Mouse (Mus musculus) neural tube, embryonic 15.5 days (tissue): ENCODE data around the gene Cdc42bpb. TPM values are rescaled to one million over a fixed set of nuclear protein-coding genes. Genes with fewer than 3 reads are reported as not detected.

Experiments used
- ATAC-seq: fragments of 200-750 bp; cut with Nextera tagmentation; 2 replicates; pipeline ENCODE4 v1.8.0; 2017; ENCODE audit warnings: mild to moderate bottlenecking, moderate TSS enrichment, moderate library complexity; ENCODE audit not compliant: low FRiP score
- H3K27ac ChIP-seq: fragments of 300-500 bp; sonication (generic); replicated peaks from 2 replicates; pipeline ENCODE4 v1.5.1; 2015; ENCODE audit warnings: mild to moderate bottlenecking, inconsistent platforms
- H3K27me3 ChIP-seq: fragments of 300-500 bp; sonication (generic); replicated peaks from 2 replicates; pipeline ENCODE4 v1.6.1; 2015; ENCODE audit warnings: inconsistent platforms
- H3K36me3 ChIP-seq: fragments of 300-500 bp; sonication (generic); 2 replicates; pipeline ENCODE4 v1.6.1; 2015; ENCODE audit warnings: inconsistent platforms
- H3K4me1 ChIP-seq: fragments of 300-500 bp; sonication (generic); 2 replicates; pipeline ENCODE4 v1.6.1; 2015; ENCODE audit warnings: inconsistent platforms
- H3K4me2 ChIP-seq: fragments of 300-500 bp; sonication (generic); 2 replicates; pipeline ENCODE4 v1.6.1; 2015; ENCODE audit warnings: inconsistent platforms, mild to moderate bottlenecking, moderate library complexity
- H3K4me3 ChIP-seq: fragments of 300-500 bp; sonication (generic); replicated peaks from 2 replicates; pipeline ENCODE4 v1.5.1; 2015; ENCODE audit warnings: mild to moderate bottlenecking, inconsistent platforms
- H3K9ac ChIP-seq: fragments of 300-500 bp; sonication (generic); replicated peaks from 2 replicates; pipeline ENCODE4 v1.6.1; 2015; ENCODE audit warnings: mild to moderate bottlenecking, inconsistent platforms
- H3K9me3 ChIP-seq: fragments of 300-500 bp; sonication (generic); replicated peaks from 2 replicates; pipeline ENCODE4 v1.6.1; 2016; ENCODE audit warnings: inconsistent platforms
- WGBS: fragments of 180-500 bp; shearing (Covaris S2); methylation state at CpG from one replicate; pipeline ENCODE4 v1.1.7; 2015; ENCODE audit warnings: mixed read lengths; 5-methylcytosine and 5-hydroxymethylcytosine counted together
- polyA plus RNA-seq: library from polyadenylated mRNA; unstranded; fragments of >200 nt; fragmentation: Nextera tagmentation; extraction: Ambion mirVana; gene quantifications from 2 replicates; pipeline ENCODE4 v1.2.1, GENCODE M21; 2015

Gene Cdc42bpb
- polyA plus RNA-seq, 1 experiment from 2014 or later = 30.2 TPM

DNA sequence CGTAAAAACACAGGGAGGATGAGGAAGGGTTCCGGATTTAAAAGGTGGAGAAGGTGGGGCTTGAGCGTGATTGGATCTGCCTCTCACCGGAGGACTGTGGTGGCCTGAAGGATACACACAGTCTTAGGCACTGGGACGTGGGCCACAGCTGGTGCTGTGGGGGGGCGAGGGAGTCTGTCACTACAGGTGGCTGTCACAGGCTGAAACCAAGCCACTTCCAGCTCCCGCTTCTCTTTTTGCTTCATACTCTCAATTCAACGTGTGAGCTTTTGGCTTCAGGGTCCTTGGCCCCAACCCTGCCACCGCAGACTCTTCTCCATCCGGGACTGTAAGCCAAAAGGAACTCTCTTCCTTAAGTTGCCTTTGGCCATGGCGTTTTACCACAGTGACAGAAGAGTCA is 45.1 kb downstream of the Cdc42bpb start:
- Histone ChIP-seq H3K4me2 (no peak overlapping the region), H3K27ac (no peak overlapping the region), H3K4me1 (0 out of 2 replicates have a peak, but pooled peaks cover 3% of the 10 kb centered on the region), H3K4me3 (no peak overlapping the region), H3K9ac (no peak overlapping the region), H3K27me3 (no peaks in the 10 kb centered on the region), H3K36me3 (peaks cover 62% of the 10 kb centered on the region), H3K9me3 (no peaks in the 10 kb centered on the region)
- WGBS = 95% methylated on average over 11 of the region's 11 CpGs
- ATAC-seq = no peak

DNA sequence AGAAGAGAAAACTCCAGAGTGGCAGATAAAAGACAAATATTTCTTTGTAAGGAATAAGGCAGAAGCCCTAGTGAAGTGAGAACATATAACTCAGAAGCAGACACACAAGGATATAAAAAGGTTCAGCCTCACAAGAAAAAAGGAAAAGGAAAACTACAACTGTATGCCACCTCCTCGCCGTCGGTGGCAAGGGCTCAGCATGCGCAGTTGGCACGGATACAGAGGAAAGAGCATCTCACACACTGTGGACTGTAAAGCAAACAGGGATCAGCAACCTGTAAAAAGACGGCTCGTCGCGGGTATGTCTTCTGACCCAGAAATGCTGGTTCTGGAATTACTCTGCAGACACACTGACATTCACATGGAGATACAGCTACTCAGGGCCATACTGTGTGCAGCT is 45.9 kb downstream of the Cdc42bpb start:
- Histone ChIP-seq H3K4me3 (no peak overlapping the region), H3K27me3 (no peaks in the 10 kb centered on the region), H3K9ac (no peak overlapping the region), H3K27ac (no peak overlapping the region), H3K4me2 (no peak overlapping the region), H3K4me1 (0 out of 2 replicates have a peak, but pooled peaks cover 3% of the 10 kb centered on the region), H3K9me3 (no peaks in the 10 kb centered on the region), H3K36me3 (peaks cover 62% of the 10 kb centered on the region)
- WGBS = 85% methylated on average over 9 of the region's 9 CpGs
- ATAC-seq = no peak

DNA sequence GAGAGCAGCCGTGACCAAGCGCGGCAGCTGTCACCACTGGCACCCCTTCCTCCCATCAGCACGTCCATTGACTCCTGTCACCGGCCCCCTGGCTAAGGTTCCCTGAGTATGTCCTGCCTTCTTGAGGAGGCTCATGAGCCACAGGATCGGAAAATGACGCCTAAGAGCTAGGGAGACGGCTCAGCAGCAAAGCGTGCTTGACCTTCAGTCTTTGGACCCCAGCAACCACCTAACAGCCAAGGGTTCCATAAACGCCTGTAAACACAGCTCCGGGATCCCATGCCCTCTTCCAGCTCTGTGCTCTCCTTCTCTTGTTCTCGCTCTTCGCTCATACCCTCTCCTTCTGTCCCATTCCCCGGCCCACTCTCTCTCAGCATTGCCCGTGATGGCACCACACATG is 48.2 kb downstream of the Cdc42bpb start:
- Histone ChIP-seq H3K4me2 (no peak overlapping the region), H3K27me3 (no peaks in the 10 kb centered on the region), H3K4me3 (no peak overlapping the region), H3K9ac (no peak overlapping the region), H3K36me3 (peaks cover 64% of the 10 kb centered on the region), H3K9me3 (no peaks in the 10 kb centered on the region), H3K27ac (no peak overlapping the region), H3K4me1 (0 out of 2 replicates have a peak, but pooled peaks cover 3% of the 10 kb centered on the region)
- ATAC-seq = no peak
- 93% methylated on average over 15 of the region's 15 CpGs for WGBS

DNA sequence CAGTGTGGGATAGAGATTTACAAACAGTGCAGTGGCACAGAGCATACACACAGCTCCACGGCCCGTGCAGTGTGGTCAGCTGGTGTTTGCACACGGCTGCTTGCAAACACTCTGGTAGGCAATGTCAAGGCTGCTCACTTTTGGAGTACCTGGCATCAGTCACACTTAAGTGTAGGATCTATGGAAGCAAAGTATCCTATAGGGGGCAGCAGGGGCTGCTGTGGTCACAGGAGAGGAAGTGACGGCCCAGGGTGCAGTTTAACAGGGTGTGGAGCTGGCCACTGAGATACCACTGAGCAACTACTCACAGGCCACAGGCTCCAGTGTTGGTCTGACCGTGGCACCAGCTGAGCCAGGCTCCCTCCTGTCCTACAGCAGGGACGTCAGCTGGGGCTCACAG is 49.2 kb downstream of the Cdc42bpb start:
- Histone ChIP-seq H3K9ac (no peak overlapping the region), H3K9me3 (no peaks in the 10 kb centered on the region), H3K36me3 (peaks cover 68% of the 10 kb centered on the region), H3K4me2 (no peak overlapping the region), H3K27me3 (no peaks in the 10 kb centered on the region), H3K4me1 (no peaks in the 10 kb centered on the region), H3K4me3 (no peak overlapping the region), H3K27ac (no peak overlapping the region)
- WGBS = 88% methylated on average over 6 of the region's 6 CpGs
- no peak for ATAC-seq

DNA sequence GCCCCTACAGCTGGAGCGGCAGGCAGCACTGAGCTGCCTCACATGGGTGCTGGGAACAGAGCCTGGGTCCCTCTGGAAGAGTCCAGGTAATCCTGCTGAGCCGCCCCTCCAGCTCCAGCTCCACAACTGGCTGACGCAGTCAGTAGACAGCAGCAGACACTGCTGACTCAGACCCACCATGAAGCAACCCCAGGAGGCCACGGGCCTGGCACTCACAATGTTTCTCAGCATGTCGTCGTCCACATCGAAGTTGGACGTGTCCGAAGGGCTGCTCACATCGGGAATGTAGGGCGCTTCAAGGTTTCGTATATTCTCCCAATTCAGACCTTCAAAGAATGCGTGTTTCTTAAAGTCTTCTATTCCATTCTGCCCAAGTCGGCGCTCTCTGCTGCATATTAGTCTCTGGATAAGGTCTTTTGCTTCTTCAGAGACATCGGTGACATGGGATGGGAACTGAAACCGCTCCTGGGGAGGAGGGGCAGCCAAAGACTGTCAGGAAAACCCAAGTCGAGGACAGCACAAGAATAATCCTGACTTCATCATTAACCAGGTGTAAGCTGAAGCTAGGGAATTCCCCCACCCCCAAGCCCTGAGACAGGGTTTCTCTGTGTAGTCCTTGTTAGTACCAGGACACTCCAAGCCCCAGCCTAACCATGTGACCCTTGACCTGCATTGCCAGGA is 51.6 kb downstream of the Cdc42bpb start:
- no peaks in the 10 kb centered on the region for H3K4me1 ChIP-seq
- 95% methylated on average over 18 of the region's 18 CpGs for WGBS
- peaks cover 85% of the 10 kb centered on the region for H3K36me3 ChIP-seq
- H3K9ac ChIP-seq = no peak overlapping the region
- no peak overlapping the region for H3K4me2 ChIP-seq
- no peaks in the 10 kb centered on the region for H3K9me3 ChIP-seq
- no peaks in the 10 kb centered on the region for H3K27me3 ChIP-seq
- no peak overlapping the region for H3K4me3 ChIP-seq
- no peak for ATAC-seq
- H3K27ac ChIP-seq = no peak overlapping the region

DNA sequence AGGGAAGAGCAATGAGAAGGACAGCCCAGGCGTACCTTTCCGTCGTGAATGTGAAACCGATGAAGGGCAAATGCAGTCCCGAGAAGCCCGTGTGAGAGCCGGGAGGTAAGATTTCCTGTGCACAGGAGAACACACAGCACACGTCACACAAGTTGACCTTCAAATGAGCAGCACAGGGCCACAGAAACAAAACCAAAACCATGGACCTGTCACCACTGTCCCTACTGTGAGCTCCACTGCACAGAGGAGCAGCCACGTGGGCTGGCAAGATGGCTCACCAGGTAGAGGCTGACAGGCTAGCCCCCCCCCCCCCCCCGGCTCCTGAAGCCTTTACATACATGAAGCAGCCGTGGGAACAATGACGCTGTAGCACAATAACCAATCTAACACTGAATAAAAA is 52.6 kb downstream of the Cdc42bpb start:
- ATAC-seq = no peak
- peaks cover 90% of the 10 kb centered on the region for H3K36me3 ChIP-seq
- H3K27me3 ChIP-seq = no peaks in the 10 kb centered on the region
- no peaks in the 10 kb centered on the region for H3K9me3 ChIP-seq
- H3K4me3 ChIP-seq = no peak overlapping the region
- 97% methylated on average over 12 of the region's 12 CpGs for WGBS
- no peak overlapping the region for H3K9ac ChIP-seq
- H3K4me2 ChIP-seq = no peak overlapping the region
- H3K4me1 ChIP-seq = no peaks in the 10 kb centered on the region
- no peak overlapping the region for H3K27ac ChIP-seq

DNA sequence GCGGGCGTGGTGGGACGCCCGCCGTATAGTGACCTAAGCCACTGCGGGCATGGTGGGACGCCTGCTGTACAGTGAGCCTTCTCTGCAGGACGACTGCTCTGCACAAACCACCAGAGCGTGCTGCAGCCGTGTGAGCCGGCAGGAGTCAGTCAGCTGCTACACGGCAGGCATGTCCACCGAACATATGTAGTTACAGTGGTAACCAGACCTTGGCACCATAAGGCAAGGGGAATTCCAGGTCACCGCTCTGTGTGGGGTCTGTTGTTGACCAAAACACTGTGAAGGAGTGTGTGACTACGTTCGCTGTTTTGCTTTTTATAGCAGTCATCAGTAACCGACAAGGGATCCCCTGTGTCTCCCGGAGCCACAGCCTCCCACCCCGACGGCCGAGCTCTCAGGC is 53.0 kb downstream of the Cdc42bpb start:
- no peak for ATAC-seq
- Histone ChIP-seq H3K4me3 (no peak overlapping the region), H3K27me3 (no peaks in the 10 kb centered on the region), H3K27ac (no peak overlapping the region), H3K4me1 (no peaks in the 10 kb centered on the region), H3K9me3 (no peaks in the 10 kb centered on the region), H3K36me3 (peaks cover 94% of the 10 kb centered on the region), H3K9ac (no peak overlapping the region), H3K4me2 (no peak overlapping the region)
- WGBS = 90% methylated on average over 21 of the region's 21 CpGs

DNA sequence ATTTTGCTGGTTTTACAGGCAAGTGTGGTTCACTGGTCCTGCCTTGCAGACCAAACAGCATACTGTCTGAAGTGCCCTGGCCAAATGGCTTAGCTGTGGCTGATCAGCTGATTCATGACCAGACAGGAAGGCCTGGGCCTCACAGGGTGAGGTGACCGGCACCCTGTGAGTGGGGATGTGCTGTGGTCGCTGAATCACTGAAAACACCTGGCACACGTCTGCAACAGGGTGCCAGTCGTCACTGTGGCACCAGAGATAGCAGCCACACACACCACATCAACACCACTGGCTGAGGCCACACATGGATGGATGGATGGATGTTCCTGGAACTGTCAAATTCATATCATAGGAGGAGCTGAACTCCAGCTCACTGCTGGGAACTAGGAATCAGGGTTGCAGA is 54.1 kb downstream of the Cdc42bpb start:
- no peak overlapping the region for H3K4me3 ChIP-seq
- no peaks in the 10 kb centered on the region for H3K27me3 ChIP-seq
- H3K4me2 ChIP-seq = no peak overlapping the region
- 91% methylated on average over 4 of the region's 4 CpGs for WGBS
- peaks cover 96% of the 10 kb centered on the region for H3K36me3 ChIP-seq
- H3K4me1 ChIP-seq = no peaks in the 10 kb centered on the region
- H3K9ac ChIP-seq = no peak overlapping the region
- ATAC-seq = no peak
- no peaks in the 10 kb centered on the region for H3K9me3 ChIP-seq
- no peak overlapping the region for H3K27ac ChIP-seq

DNA sequence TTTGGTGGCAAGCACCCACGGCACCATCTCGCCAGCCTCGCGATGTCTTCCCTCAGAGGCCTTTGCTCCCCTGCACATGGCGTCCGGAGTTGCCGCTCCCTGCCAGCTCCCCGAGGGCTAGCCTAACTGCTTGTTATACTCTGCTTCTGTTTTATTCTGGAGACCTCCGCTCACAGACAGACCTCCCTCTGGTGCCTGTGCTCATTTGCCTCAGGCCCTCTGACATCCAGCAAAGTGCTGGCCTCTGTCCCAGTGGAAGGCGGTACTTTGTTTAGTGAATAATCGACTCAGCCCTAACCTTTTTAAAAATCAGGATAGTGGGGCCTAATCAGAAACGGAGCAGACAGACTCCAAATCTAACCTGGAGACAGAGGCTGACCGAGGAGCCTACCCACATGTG is 55.7 kb downstream of the Cdc42bpb start:
- Histone ChIP-seq H3K27me3 (no peaks in the 10 kb centered on the region), H3K9me3 (no peaks in the 10 kb centered on the region), H3K27ac (no peak overlapping the region), H3K4me1 (no peaks in the 10 kb centered on the region), H3K9ac (no peak overlapping the region), H3K4me2 (no peak overlapping the region), H3K4me3 (no peak overlapping the region), H3K36me3 (peaks cover 97% of the 10 kb centered on the region)
- 76% methylated on average over 13 of the region's 13 CpGs for WGBS
- ATAC-seq = no peak

DNA sequence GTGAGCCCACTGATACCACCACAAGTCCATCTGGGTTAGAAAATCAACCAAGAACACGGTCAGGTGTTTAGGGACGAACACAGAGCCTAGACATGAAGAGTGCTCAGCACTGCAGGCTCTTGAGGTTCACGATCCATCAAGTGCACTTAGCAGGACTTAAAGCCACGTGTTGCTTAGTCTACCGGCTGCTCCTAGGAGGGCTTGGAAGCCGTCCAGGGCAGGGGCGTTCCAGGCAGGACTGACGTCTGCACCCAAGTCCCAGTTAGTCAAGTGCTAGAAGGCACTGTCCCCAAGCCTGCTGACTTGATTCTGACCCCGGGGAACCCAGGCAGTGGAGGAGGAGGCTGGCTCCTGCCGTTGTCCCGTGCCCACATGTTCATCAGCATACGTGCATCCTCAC is 57.0 kb downstream of the Cdc42bpb start:
- Histone ChIP-seq H3K36me3 (peaks cover 98% of the 10 kb centered on the region), H3K9ac (no peak overlapping the region), H3K27ac (no peak overlapping the region), H3K9me3 (no peaks in the 10 kb centered on the region), H3K4me3 (no peak overlapping the region), H3K27me3 (no peaks in the 10 kb centered on the region), H3K4me1 (no peaks in the 10 kb centered on the region), H3K4me2 (no peak overlapping the region)
- 90% methylated on average over 12 of the region's 12 CpGs for WGBS
- no peak for ATAC-seq

DNA sequence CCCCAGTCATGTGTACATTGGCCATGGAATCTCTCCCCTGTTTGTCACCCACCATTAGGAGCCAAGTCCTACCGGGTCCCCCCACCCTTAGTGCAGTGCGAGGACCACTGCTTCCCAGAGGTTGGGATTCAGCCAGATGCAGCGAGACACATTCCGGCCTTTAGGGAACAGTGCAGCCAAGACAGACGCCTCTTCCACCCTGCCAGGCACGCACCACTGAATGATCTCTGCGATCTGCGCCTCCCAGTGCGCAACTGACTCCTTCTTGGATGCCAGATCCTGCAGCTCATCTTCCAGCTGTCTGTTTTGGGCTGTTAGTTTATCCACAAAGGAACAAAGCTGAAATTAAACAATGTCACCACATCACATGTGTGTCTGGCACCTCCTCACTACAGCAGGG is 59.8 kb downstream of the Cdc42bpb start:
- no peaks in the 10 kb centered on the region for H3K4me1 ChIP-seq
- H3K9me3 ChIP-seq = no peaks in the 10 kb centered on the region
- 87% methylated on average over 9 of the region's 9 CpGs for WGBS
- no peak overlapping the region for H3K4me3 ChIP-seq
- H3K4me2 ChIP-seq = no peak overlapping the region
- H3K27ac ChIP-seq = no peak overlapping the region
- H3K36me3 ChIP-seq = peaks cover 98% of the 10 kb centered on the region
- H3K27me3 ChIP-seq = no peaks in the 10 kb centered on the region
- H3K9ac ChIP-seq = no peak overlapping the region
- no peak for ATAC-seq

DNA sequence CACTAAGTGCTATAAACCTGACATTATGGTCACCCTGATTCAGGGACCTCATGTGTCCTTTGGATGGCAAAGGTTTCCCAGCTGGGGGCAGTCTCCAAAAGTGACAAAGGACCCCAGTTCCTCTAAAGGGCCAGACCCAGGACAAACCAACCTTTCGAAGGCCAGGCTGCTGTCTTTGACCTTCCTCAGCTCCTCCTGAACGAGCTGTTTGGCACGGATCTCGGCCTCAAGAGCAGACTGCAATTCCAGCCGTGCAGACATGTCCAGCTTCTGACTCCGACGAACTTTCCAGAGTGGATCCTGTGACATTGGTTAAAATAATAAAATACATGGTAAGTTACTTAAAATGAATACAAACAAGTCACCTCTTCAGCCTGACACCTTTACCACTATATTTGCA is 63.2 kb downstream of the Cdc42bpb start:
- Histone ChIP-seq H3K4me2 (no peak overlapping the region), H3K36me3 (peaks cover 98% of the 10 kb centered on the region), H3K9ac (no peak overlapping the region), H3K27ac (no peak overlapping the region), H3K27me3 (no peaks in the 10 kb centered on the region), H3K4me1 (no peaks in the 10 kb centered on the region), H3K4me3 (no peak overlapping the region), H3K9me3 (no peaks in the 10 kb centered on the region)
- ATAC-seq = no peak
- 95% methylated on average over 7 of the region's 7 CpGs for WGBS
